Mouse (Mus musculus): ENCODE data around the gene Rtf2.

The Rtf2 gene

DNA sequence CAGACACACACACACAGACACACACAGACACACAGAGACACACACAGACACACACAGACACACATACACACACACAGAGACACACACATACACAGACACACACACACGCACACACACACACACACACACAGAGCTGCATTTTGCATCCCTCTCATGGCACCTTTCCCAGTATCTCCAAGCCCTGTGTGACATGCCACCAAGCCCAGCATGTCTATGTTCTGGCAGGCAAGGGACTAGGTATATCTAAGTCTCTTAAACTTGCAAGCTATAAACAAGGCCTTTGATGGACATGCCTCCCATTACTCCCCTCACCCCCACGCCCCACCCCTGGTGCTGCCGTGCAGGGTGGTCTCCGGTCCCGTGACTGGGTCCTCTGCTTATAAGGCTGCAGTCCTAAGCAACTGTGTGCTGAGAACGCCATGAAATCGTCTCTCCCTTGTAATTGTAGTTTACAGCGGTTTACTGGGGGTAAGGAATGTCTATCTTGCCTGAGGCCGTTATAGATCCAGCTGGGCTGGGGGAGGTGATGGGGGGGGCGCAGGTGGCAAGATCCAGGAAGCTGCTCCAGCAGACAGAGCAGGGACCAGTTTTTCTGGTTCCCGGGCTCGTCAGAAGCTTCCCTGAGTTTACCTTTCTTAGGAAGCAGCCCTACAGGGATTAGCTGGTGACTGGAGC, 44.5 kb downstream of the Rtf2 start:
- DNase-seq (ENCODE audit: low spot score in 2 of 2), result no peak

DNA sequence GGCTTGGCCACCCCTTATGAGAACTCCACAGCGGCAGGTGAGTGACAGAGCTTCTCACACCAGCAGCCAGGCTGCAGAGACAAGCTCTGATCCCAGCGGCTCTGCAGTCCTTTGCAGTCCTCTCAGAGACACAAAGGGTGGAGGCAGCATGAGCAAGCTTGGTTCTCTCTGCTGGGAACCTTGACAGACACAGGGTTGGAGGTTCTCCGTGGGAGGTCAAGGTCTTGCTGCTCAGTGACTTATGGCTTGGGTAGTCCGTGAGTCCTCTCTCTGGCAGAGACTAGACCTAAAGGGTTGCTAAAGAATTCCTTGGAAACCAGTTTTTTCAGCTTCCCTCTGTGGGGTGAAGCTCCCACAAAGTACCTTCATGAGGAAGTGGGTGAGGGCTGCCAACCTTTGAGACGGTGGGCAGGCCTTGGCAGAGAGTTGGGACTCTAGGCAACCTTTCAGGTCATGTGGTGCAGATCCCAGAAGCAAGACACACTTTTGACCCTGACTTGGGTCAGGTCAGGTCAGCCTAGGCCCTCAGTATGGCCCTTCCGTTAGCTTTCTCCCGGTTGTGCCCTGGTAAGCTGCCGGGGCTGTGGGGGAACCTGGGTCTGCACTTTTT, 56.5 kb downstream of the Rtf2 start:
- DNase-seq (ENCODE audit: low spot score in 2 of 2), result no peak

DNA sequence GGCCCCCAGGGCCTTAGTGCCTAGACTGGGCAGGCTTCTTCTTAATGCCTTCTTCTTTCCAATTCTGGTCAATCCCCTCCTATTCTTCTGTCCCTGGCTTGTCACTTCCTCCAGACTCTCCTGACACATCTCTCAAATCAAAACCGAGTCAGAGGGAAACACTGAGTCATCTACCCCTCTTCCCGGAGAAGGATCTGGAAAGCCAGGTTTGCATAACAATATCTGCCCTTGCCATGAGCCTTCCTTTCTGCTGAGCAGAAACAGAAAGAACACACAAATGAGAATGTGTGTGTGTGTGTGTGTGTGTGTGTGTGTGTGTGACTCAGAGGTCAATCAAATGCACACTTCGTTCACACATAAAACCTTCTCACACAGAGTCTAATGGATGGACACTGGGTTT, 58.5 kb downstream of the Rtf2 start:
- no peak for DNase-seq (ENCODE audit: low spot score in 2 of 2)

DNA sequence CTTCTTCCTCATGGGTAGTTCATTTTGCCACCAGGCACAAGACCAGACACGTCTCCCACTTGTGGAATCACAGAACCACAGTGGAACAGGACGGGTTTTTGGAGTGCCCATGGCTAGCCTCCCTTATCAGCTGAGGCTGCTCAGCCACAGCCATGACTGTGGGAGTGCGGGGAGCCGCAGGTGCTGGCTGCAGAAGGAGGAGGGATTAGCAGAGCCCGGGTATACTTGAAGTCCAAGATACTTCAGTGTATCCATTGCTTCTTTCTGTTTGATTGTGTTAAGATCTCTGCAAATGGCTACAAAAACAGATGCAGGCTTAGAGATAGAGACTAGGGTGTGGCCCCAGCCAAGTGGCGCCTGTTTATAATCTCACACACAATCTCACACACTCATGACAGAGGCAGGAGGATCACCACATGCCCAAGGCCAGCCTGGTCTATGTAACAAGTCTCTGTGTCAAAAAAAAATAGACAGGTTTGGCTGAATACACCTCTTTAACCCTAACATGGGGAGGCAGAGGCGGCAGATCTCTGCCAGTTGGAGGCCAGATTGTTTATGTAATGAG, 60.5 kb downstream of the Rtf2 start:
- DNase-seq (ENCODE audit: low spot score in 2 of 2), result no peak

- DNase-seq (ENCODE audit: low spot score in 2 of 2), result no peak
Measured at GRCm38 (mm10) chr2:172501341-172501740, 61.0 kb downstream of the Rtf2 start.

- no peak for DNase-seq (ENCODE audit: low spot score in 2 of 2)
Measured at GRCm38 (mm10) chr2:172502168-172502567, 61.8 kb downstream of the Rtf2 start.

DNA sequence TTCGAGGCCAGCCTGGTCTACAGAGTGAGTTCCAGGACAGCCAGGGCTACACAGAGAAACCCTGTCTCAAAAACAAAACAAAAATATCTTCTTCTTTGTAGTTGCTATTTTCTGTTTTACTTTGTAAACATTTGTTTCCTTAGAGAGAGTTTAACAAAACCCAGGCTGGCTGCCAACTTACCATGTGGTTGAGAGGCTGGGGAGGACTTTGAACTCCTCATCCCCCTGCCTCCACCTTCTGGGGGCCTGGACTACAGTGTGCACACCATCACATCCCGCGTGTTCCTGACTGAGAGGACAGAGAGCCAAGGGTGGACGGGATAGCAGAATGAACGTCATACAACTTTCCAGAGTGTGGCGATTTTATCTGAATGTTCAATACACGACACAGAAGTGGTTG, 65.8 kb downstream of the Rtf2 start:
- no peak for DNase-seq (ENCODE audit: low spot score in 2 of 2)

- no peak for DNase-seq (ENCODE audit: low spot score in 2 of 2)
Measured at GRCm38 (mm10) chr2:172510056-172510712, 69.8 kb downstream of the Rtf2 start.

DNA sequence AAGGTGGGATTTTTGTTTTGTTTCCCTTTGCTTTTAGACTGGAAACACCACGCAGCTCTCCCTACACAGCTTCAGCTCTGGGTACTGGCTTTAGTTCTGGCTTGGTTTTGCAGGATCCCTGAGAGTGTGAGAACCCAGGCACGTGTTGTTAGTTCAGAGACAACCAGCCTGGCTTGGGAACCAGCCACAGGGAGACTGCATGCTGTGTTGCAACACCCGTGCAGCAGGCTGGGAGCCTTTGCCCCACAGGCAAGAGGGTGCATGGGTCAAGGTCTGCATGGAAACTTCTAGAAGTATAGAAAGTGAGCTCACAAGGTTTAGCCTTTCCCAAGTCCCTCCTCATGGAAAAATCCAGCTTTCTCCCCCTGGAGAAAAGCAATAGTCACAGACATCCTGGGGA, 70.5 kb downstream of the Rtf2 start:
- DNase-seq (ENCODE audit: low spot score in 2 of 2), result no peak

DNA sequence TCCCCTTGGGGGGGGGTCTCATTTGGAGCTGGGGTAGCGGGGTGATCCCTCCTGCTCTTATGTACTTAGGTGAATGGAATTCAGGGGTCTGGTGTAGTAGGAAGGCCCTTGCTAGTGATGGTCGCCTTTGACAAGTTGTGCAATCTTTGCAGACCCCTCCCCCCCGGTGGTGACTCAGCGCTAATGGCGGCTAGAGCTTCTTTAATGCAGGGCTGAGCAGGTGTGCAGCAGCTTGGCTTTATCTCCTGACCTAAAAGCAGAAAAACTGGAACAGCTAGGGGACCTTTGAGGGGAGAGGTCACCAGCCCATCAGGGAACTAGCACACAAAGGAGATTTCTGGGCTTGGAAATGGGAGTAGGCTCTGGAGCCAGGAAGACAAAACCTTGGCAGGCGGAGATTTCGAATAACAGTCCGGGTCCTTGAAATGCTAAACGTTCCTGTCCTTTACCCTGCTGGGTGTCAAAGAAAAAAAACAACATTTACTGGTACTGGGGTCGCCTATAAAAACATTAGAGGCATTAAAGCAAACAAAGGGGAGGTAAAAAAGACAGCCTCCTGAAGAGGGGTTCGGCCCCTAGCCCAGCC, 76.1 kb downstream of the Rtf2 start:
- DNase-seq (ENCODE audit: low spot score in 2 of 2), result no peak

Measured in frontal cortex, postnatal 25 days (tissue).